Mouse (Mus musculus) kidney, adult 18-20 months (tissue): ENCODE results near the gene Clpsl2.
"Not testable (repeated sequence)": the region's sequence is repeated elsewhere in the genome, so short reads cannot be mapped to it uniquely, and the experiment has no call there.

Experiments used
- DNase-seq: peaks from one replicate; pipeline ENCODE4 v3.0.0; 2021

The Clpsl2 gene

DNA sequence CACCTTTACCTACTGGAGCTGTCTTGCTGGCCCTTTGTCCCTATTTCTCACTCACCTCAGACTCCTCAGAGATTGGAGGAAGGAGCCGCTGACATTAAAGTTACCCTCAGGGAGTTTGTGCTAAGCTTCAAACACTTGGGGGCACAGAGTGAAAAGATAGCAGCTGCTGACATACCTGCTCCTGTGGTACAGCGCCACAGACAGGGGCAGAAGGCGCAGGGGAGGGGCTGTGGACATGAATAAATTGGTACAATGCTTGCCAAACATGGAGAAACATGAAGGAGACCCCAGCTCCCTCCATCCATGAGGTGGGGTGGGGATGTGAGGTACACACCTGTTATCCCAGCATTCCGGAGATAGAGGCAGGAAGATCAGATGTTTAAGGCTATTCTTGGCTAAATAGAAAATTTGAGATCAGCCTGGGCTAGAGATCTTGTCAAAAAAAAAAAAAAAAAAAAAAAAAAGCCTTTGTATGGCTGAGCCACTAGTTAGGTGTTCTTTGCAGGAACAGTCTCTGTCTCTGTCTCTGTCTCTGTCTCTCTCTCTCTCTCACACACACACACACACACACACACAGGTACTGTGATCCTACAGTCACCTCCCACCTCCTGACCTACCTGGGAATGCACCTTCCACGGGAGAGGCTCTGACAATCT is 28.0 kb upstream of the Clpsl2 start:
- no peak for DNase-seq

DNA sequence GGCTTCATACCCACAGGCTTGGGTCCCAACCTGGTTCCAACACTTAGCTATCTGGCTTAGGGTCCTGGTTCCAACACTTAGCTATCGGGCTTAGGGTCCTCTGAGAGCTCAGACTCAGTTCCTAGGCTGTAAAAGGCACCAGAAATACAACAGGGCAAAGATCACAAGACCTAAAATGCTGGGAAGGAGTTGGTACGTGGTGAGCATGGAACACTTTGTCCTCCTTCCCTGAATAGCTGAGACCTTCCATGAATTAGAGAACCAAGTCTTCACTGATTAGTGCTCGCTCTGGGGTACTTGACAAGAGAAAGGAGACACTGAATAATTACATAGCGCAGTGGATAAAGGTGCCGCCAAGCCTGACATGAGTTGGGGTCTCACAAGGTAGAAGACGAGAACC is 27.3 kb upstream of the Clpsl2 start:
- peak; percentile 67 for DNase-seq

DNA sequence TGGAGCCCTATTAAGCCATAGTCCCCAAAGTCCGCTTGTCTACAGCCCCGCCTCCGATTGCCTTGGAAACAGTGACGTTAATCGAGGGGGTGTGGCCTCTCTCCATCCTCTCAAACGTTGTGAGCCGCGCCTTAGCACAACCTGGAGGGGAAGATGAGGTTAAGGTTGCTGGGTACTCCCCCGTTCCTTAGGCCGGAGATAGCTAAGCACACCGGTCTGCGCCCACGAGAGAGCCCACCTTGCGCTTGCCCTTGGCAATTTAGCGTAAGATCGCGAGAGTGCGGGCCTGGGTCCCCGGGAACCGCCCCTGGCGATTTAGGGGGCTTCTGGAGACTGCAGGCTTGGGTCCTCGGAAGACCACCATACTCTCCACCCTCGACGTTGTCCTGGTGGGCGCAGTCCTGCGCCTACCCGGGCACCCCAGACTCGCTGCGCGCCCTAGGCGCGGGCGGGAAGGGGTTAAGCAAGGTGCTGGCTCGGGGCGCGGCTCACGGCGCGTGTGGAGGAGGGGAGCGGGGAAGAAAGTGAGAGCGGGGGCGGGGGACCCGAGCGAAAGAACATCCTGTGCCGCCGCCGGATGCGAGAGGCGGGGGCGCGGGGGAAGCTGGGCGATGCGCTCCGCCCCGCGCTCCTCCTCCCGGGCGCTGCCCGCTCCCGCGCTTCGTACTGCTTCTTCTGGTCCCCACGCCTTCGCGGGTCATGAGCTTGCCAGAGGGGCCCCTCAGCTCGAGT is 26.4 kb upstream of the Clpsl2 start:
- peak; percentile 99 for DNase-seq

DNA sequence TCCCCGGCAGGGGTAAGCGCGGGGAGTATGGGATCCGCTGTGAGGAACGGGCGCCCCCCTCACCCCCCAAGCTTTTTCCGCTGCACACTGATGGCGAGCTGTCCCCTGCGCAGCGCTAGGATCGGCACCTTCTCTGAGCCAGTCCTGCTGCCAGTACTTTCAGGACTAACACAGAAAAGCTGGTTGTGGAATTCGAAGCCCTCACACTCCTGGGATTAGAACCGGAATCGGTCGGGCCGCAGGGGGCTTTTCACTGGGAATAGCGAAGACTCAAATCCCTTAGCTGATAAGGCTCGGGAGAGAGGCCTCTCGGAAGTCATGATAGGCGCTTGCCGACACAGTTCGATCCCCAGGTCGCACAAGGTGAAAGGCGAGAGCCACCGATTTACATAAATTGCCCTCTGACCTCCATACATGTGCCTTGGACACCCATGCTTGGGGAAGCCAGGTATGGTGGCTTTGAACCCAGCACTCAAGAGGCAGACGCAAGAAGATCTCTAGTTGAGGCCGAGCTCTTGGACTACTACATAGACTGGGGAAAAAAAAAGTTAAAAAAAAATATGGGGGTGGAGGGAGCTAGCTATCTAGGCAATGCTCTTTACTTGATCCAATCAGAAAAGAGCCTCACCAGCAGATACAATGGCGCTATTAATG is 25.7 kb upstream of the Clpsl2 start:
- DNase-seq, result no peak

DNA sequence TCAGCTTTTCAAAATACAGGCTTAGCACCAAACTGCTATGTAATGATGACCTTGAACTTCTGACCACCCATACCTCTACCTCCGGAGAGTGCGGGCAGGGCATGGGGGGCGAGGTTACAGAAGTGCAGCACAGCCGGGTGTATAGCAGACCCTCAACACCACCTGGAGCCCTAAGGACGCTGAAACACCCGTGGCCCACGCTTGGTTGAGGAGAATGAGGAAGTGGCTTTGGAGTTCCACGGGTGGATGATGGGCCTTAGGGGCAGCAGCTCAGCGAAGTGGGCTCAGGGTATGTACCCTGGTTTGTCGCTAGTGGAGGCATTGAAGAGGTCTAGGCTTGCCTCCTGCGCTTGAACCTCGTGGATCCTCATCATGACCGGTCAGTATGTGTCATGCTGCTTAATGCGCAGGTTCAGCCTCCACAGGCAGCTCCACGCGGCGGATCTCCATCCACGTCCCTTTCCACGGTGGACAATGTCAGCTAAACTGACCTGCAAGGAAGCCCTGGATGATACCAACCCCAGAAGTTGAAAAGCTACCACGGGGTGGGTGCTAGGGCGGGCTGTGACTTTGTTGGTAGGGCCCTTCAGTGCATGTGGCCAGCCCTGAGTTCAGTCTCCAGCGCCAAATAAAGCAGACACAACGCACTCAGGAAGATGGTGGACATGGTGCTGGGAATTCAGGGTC is 25.1 kb upstream of the Clpsl2 start:
- DNase-seq, result peak; percentile 45

DNA sequence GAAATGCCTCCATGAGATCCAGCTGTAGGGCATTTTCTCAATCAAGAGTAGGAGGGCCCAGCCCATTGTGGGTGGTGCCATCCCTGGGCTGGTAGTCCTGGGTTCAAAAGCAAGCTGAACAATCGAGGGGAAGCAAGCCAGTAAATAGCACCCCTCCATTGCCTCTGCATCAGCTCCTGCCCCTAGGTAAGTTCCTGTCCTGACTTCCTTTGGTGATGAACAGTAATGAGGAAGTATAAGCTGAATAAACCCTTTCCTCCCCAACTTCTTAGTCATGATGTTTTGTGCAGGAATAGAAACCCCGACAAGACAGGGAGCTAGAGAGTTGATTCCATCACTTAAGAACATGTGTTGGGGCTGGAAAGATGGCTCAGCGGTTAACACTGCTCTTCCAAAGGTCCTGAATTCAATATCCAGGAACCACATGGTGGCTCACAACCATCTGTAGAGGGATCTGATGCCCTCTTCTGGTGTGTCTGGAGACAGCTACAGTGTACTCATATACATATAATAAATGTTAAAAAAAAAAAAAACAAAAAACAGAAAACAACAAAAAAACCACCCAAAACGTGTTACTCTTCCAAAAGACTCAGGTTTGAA is 24.3 kb upstream of the Clpsl2 start:
- peak; percentile 21 for DNase-seq

DNA sequence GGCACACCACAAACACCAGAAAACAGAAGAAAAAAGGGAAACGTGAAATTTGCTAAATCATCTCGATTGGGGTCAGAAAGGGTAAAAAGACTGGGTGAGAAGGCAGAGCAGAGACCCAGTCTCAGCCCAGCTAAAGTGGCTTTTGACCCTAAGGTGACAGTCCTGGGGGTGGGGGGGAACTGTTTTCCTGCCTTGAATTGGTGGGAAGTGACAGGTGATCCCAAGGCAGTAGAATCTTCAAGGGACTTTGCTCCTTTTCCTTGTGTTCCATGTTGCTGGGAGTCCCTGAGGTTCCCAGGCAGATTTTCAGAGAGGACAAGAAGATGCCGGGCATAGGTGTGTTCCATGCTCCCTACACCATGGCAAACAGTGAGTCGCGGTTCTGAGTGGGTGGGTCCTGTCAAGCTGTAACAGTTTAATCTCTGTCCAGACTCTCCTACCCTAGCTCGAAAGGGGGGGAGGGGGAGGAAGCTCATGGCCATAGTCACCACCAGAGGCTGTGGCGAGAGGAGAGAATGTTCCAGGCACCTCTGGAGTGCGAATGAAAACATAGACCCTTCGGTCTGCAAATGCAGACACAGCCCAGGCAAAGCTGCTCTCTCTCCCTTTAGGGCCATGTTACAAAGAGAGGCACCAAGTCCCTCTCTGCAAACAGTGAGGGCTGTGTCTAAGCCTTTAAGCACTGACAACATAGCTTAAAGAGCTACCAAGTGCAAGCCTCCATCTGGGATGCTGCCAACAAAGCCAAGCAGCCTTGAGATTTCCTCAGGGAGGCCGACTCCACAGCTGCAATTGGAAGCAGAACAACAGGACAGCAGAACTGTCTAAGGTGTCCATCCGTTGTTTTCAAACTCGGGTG is 21.8 kb upstream of the Clpsl2 start:
- peak; percentile 16 for DNase-seq

DNA sequence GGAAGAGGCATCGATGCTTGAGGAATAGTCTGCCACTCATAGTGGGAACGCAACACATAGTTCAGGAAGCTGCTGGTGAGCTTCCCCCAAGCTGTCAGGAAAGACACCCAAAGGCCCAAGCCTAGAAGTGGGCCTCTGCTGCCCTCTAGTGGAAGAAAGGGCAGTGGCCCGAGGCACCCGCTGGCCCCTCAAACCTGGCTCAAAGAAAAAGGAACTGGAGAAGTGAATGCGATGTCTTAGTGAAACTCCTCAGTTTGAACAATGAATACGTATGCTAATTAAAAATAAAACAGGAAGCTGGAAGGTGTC is 21.2 kb upstream of the Clpsl2 start:
- peak; percentile 89 for DNase-seq

DNA sequence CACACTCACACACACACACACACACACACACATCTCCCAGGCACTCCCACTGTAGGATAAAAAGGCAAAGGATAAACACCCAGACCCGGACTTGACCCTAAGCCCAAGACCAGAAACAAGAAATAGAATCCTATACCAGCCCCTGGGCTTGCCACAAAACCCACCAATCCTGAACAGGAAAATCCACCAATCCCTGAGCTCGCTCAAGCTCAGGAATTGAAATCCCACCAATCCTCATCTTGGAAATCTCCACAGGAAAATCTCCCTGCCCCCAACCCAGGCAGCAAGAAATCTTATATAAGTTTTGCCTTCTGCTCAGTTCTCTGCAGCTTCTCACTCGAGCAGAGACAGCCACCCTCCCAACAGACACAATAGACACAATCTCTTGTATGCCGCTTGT is 20.1 kb upstream of the Clpsl2 start:
- DNase-seq, result no peak

DNA sequence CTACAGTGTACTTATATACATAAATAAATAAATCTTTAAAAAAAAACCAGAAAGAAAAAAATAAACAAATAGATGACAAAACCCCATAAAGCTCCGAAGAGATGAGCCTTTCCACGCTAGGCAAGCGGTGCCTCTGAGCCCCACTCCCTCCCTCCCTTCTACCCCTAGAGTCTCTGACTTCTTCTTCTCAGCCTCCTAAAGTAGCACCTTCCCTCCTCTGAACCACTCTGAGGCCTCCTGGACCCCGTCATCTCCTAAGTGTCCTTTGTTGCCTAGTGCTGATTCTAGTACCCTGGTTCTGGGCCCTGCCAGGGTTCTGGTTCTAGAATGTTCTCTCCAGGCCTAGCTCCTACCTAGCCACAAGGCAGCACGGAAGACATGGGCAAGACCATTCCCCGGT is 18.7 kb upstream of the Clpsl2 start, which contains the start of gene Armc12:
Gene Armc12 (plus strand): TSS at position 301 of the 400 bp plus-strand sequence.
- DNase-seq, result no peak

DNA sequence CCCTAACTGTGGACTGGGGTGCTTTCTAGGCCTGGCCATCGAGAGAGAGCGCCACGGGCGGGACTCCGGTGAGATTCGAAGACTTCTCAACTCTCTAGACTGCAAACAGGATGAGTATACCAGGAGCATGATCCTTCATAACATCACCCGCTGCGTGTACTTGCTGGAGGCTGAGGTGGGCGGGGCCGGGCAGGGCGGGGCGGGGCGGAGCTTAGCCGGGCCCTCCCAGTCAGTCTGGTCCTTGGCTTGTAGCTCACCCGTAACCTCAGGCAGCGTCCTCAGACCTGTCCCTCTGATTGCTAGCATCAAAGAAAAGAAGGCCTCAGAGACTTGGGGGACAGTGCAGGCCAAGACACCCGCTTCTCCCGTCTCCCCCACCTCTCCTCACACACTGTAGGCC is 17.3 kb upstream of the Clpsl2 start:
- DNase-seq, result peak; percentile 28

DNA sequence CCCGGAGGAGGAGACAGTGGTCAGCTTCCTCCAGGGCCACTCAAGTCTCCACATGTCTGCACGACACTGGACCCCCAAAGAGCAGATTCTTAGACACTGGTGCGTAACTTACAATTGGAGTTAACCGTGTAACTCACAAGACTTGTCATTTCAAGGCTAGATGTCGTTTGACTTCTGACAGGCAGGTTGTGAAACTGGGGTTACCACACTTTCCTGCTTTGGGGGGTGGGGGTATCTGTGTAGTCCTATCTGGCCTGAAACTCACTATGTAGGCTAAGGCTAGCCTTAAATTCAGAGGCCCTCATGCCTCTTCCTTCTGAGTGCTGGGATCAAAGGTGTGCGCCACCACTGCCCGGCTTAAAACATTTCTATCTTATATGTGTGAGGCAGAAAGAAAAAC is 16.7 kb upstream of the Clpsl2 start:
- DNase-seq, result no peak

DNA sequence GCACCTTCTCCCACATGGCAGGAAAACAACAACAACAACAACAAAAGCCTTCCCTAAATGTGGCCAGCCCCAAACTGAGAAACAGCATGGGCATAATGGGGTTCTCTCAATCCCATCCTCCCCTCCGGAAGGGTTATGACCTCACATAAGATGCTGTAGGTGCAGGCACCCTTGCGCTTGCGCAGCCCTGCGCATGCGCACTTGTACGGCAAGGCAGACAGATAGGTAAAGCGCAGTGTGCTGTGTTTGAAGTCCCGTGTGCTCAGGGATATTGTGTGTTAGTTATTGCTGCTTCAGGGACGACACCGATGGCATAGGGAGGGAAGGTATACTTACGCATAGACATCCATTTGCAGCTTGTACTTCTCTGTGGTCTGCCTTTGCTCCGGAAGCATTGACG is 15.9 kb upstream of the Clpsl2 start:
- DNase-seq, result no peak

DNA sequence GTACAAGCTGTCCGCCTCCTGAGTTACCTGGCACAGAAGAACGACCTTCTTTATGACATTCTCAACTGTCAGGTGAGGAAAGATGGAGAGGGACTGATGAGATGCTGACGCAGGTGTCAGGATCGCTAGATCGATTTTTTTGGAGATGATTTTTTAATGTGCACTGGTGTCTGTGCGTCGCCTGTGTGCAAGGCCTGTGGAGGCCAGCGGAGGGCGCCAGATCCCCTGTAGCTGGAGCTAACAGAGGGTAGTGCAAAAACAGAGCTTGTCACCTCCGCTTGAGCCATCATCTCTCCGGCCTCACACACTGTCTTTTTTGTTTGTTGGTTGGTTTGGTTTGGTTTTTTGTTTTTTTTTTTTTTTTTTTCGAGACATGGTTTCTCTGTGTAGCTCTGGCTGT is 11.3 kb upstream of the Clpsl2 start:
- no peak for DNase-seq

DNA sequence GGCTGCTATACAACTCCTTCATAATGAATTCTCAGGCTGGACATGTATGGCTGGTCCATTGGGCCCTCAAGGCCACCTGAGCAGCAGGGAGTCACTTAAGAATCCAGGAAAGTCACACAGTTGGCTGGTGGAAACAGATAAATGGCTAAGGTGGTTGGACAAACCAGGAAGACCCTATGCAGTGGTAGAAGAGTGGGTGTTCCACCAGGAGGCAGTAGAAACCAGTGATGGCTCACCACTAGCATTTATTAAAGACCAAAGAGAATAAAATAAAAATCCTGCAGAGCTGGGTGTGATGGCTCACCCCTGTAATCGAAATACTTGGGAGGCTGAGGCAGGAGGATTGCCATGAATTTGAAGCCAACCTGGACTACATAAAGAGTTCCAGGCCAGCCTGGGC is 2.3 kb upstream of the Clpsl2 start:
- peak; percentile 32 for DNase-seq

DNA sequence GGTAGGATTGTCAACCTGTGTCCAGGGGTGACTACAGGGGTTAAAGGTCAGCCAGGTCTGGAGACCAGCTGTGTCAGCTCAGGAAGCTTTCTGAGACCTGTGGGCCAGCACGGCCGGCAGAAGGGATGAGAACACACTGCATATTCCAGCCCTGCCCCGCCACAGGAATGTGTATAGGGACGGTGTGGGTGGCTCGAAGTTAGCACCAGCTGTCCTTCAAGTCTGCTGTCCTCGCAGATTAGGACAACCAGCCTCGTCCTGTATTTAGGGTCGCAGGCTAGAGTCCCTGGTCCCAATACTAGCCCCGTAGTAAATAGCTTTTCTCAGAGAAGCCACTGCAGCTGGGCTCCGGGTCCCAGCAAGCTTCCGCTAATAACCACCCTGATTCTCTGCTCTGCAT is 661 bp upstream of the Clpsl2 start:
- no peak for DNase-seq

DNA sequence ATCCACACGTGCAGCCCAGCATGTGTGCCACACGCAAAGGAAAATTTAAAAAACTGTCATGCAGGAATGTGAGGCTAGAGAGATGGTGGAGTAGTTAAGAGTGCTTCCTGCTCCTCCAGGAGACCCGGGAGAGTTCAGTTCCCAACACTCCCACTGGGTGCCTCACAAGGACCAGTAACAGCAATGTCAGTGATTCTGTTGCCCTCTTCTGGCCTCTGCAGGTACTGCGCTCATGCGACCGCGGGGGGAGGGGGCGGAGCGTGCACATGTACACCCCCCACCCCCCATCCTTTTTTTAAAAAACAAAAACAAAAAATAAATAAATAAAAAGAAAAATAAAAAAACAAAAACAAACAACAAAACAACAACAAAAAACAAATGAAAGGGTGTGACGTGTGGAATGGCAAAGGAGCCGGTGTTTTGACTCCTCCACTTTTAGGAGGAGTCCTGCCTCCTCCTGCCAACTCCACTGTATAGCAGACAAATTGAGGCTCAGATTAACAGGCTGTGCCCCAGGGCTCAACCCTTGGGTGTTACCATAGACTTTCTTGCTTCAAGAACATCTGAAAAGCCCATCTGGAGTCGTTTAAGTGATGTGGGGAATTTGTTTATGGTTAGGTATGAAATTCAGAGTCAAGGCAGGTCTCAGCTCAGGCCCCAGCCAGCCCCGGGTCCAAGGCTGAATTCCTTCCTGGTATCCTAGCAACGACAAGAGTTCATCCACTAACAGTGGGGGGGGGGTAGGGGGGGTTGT is 4.0 kb downstream of the Clpsl2 start:
- DNase-seq, result peak; percentile 78

DNA sequence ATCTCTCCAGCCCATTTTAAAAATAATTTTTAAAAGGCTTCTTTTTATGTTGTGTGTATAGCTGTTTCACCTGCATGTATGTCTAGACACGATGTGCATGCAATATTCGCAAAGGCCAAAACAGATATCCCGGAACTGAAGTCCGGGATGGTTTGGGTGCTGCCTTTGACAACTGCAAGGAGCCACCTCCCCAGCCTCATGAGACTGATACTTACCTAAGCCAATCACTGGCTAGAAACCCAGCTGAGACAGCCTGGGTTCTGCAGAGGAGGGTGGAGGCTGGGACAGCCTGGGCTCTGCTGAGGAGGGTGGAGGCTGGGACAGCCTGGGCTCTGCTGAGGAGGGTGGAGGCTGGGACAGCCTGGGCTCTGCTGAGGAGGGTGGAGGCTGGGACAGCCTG is 4.8 kb downstream of the Clpsl2 start:
- not testable (repeated sequence) for DNase-seq

DNA sequence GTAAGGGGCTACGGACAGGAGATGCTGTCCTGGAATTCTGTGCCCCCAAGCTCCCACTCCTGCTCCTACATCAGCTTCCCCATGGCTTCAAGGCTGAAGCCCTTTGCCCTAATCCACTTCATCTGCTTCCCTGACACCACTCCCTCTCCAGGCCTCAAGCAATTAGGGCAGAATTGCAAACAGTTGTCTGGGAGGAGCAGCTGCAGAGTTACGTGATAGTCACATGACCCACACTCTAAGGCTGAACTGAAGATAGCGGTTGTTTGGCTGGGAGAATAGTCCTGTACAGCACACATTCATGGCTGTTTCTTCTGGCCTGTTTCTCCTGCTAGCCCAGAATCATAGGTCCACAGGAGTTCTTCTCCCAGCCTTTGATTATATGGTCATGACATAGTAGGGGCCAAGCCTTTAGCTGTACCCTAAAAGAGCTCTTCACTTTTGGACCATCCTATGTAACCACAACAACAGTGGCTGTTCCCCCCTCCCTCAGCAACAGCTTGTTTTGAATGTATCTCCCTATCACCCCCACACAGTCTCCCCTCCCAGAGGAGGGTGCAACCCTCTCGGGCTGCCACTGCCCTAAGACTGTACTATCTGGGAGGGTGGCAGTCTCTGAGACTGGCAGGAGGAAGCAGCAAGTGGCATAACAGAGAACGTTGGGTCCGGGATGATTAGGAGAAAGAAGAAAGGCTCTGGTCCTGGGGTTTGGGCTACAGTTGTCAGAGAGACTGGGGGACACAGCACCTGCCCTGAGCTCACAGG is 7.6 kb downstream of the Clpsl2 start:
- no peak for DNase-seq

DNA sequence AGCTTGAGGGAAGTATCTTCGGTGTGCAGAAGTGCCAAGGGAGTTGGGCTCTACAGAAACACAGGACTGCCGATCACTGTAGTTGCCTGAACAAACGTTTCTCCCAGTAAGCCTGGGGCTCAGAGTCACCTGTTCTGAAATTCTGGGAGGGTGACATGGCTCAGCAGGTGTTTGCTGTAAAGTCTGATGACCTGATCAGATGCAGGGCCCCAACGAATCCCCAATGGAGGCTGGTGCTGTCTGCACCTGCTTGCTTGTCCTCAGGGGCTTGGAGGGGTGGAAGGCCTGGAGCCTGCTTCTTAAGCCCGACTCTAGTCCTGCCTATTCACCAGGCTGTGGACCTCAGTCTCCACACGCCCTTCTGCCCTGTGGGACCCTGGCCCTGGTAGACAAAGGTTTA is 8.6 kb downstream of the Clpsl2 start:
- DNase-seq, result no peak

DNA sequence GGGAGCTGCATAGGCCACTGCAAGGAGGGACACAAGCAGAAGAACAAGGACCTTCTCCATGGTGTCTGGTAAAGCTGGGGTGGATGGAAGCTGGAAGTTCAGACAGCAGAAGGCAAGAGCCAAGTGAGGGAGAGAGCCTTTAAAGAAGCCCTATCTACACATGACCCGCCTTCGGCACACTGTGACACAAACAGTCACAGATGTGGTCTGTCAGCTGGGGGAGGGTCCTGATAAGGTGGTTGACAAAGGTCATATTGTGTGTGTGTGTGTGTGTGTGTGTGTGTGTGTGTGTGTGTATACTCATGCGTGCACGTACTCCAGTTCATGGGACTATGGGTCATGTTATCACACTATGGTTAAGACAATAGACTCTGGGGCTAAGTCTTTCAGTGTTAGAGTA is 11.4 kb downstream of the Clpsl2 start, which contains the start of gene Clps:
Gene Clps (minus strand): TSS at position 169 of the 400 bp plus-strand sequence.
- DNase-seq, result no peak
